Mouse (Mus musculus) kidney, adult 2 months (tissue): ENCODE measurements around the gene Cdh9. TPM values are rescaled to one million over a fixed set of nuclear protein-coding genes. Genes with fewer than 3 reads are reported as not detected.
A peak's percentile ranks its signal among the peaks of the same experiment; 100 is the strongest.

Experiments
- DNase-seq: peaks from one replicate; pipeline ENCODE4 v3.0.0; 2021
- H3K27ac ChIP-seq: fragments of 200-500 bp; 2 replicates; pipeline ENCODE4 v1.5.1; 2012; ENCODE audit warnings: low read depth, low read length, control low read depth, inconsistent platforms; ENCODE audit not compliant: insufficient read depth
- H3K27me3 ChIP-seq: fragments of 200-500 bp; replicated peaks from 2 replicates; pipeline ENCODE4 v1.6.1; 2012; ENCODE audit warnings: mild to moderate bottlenecking, moderate library complexity, low read length, inconsistent platforms; ENCODE audit not compliant: control insufficient read depth, insufficient read depth
- H3K36me3 ChIP-seq: fragments of 200-500 bp; 2 replicates; pipeline ENCODE4 v1.6.1; 2012; ENCODE audit warnings: mild to moderate bottlenecking, moderate library complexity, low read length, inconsistent platforms; ENCODE audit not compliant: control insufficient read depth, insufficient read depth
- H3K4me1 ChIP-seq: fragments of 200-500 bp; 2 replicates; pipeline ENCODE4 v1.6.1; 2011; ENCODE audit warnings: low read length; ENCODE audit not compliant: control insufficient read depth, insufficient read depth
- H3K4me3 ChIP-seq: fragments of 200-500 bp; 2 replicates; pipeline ENCODE4 v1.5.1; 2011; ENCODE audit warnings: mild to moderate bottlenecking, low read depth, low read length, control low read depth; ENCODE audit not compliant: insufficient read depth
- CTCF ChIP-seq: fragments of 200-500 bp; conservative IDR thresholded peaks from 2 replicates; pipeline ENCODE4 v1.5.1; 2011; ENCODE audit warnings: low read depth, mild to moderate bottlenecking, control low read depth, low read length, moderate library complexity, mixed read lengths; ENCODE audit not compliant: insufficient read depth, insufficient read length
- POLR2A ChIP-seq: fragments of 200-500 bp; IDR thresholded peaks from one replicate; pipeline ENCODE4 v1.6.1; 2011; ENCODE audit warnings: low read depth, low read length, control low read depth
- WGBS: fragments of 180-500 bp; shearing (Covaris S2); methylation state at CpG from one replicate; pipeline ENCODE4 v1.1.7; 2018; 5-methylcytosine and 5-hydroxymethylcytosine counted together
- polyA plus RNA-seq: library from polyadenylated mRNA; depleted of rRNA; stranded (reverse); fragments of >200 nt; gene quantifications from 2 replicates; pipeline ENCODE4 v1.2.3, GENCODE M21; 2012; rRNA removed

Gene Cdh9
- polyA plus RNA-seq = not detected in 2 replicates

DNA sequence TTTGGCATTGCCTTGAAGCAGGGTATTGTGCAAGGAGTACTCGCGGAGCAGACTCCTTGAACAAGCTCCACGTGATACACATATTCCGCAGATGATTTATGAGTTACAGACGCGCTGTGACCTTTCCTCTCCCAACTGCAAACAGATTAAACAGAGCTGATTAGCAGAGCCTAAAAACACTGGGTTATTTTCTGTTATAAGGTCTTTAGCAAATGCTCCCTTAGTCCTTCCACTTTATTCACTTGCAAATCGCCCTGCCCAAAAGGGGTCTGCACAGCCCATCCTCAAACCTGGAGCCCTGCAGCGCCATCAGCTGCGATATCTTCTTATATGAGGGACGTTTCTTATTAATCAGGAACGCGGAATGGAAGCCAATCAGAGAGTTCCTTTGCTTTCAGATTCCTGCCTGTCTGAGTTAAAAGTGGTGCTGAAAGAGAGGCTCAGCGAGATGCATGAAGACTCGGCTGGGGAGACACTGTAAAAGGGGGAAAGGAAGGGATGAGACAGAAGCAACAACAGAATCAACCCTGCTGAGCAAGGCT is at the start of gene Cdh9:
Gene Cdh9 (plus strand): TSS at position 287 of the 542 bp plus-strand sequence.
- Histone ChIP-seq H3K36me3 (no peaks in the 10 kb centered on the region), H3K27ac (no peak within 1 kb of the TSS), H3K27me3 (no peaks in the 10 kb centered on the region), H3K4me1 (no peaks in the 10 kb centered on the region), H3K4me3 (no peak within 1 kb of the TSS)
- peak; percentile 4 for DNase-seq
- TF ChIP-seq POLR2A (no peak), CTCF (no peak)
- 2% methylated on average over 14 of the region's 14 CpGs for WGBS

DNA sequence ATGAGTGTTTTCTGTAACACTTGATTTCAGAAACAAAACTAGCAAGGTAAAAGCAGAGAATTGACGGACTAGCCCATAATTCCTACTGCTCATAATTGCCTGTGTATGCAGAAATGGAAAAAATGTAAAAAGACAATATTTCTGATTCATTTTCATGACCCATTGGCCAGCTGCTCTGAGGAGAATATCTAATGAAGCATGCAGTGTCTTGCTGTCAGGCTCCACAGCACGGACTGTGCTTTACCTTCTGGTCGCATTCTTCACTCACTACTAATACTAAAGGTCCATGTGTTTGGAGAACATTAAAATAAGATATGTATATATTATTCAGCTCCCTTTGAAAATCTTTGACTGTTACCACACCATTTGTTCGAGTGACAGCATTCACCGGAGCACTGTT is 49.5 kb upstream of the Cdh9 start:
- no peak for DNase-seq
- WGBS = 75% methylated on average over 5 of the region's 5 CpGs
- no peak for TF ChIP-seq CTCF
- no peak for TF ChIP-seq POLR2A

DNA sequence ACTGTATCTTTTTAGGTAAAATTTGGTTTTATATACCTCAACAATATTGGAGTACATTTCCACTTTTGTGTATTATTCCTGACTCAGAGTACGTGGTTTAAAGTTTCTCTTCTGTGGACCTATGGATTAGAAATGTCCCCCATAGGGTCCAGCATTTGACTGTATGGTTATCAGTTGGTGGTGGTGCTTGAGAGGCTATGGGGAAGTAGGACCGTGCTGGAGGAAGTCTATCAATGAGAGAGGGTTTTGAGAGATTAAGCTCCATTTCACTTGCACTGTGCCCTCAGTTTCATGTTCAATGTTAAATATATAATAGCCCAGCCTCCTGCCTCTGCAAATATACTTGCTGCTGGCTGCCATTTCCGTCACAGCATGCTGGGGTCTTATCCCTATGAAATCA is 28.7 kb upstream of the Cdh9 start:
- Histone ChIP-seq H3K27me3 (no peaks in the 10 kb centered on the region), H3K27ac (no peak overlapping the region), H3K4me3 (no peak overlapping the region), H3K36me3 (no peaks in the 10 kb centered on the region), H3K4me1 (no peaks in the 10 kb centered on the region)
- DNase-seq = no peak
- WGBS = 75% methylated on average over 3 of the region's 3 CpGs
- TF ChIP-seq POLR2A (no peak), CTCF (no peak)

More for the DNA sequence above, 49.5 kb upstream of the Cdh9 start:
- H3K27me3 ChIP-seq = no peaks in the 10 kb centered on the region
- no peak overlapping the region for H3K27ac ChIP-seq
- no peaks in the 10 kb centered on the region for H3K4me1 ChIP-seq
- H3K4me3 ChIP-seq = no peak overlapping the region
- H3K36me3 ChIP-seq = no peaks in the 10 kb centered on the region

DNA sequence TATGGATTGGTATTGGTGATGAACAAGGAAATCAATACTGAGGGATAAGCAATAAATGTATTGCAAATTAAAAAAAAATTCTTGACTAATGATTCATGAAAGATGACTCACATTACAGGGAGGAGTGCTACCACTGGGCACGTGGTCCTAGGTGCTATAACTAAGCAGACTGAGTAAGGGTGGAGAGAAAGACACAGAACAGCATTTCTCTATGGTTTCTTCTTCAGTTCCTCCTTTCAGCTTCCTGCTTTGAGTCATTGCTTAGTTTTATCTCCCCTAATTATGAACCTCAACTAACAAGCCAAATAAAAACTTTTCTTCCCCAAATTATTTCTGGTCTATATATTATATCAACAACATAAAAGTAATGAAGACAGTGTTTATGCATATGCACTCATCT is 26.2 kb upstream of the Cdh9 start:
- TF ChIP-seq CTCF (no peak), POLR2A (no peak)
- Histone ChIP-seq H3K36me3 (no peaks in the 10 kb centered on the region), H3K27me3 (no peaks in the 10 kb centered on the region), H3K4me3 (no peak overlapping the region), H3K4me1 (no peaks in the 10 kb centered on the region), H3K27ac (no peak overlapping the region)
- no peak for DNase-seq
- 23% methylated on average over 1 of the region's 1 CpGs for WGBS

DNA sequence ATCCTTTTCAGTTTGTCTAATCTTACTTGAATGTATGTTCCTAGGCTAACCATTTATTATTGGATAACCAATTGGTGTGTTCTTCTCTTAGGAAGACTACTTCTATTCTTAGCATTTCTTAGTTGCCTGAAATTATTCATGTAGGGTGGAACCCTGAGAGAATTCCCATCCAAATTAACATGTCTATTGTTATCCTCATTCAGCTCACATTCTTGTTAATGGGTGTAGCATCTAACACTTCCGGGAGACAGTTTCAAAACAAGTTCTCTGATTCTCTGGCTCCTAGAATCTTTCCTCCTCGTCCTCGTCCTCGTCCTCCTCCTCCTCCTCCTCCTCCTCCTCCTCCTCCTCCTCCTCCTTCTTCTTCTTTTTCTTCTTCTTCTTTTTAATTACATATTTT is 10.5 kb downstream of the Cdh9 start:
- Histone ChIP-seq H3K27me3 (no peaks in the 10 kb centered on the region), H3K36me3 (no peaks in the 10 kb centered on the region), H3K4me3 (no peak overlapping the region), H3K4me1 (no peaks in the 10 kb centered on the region), H3K27ac (no peak overlapping the region)
- DNase-seq = no peak
- TF ChIP-seq POLR2A = no peak
- no peak for TF ChIP-seq CTCF
- 85% methylated on average over 4 of the region's 4 CpGs for WGBS

DNA sequence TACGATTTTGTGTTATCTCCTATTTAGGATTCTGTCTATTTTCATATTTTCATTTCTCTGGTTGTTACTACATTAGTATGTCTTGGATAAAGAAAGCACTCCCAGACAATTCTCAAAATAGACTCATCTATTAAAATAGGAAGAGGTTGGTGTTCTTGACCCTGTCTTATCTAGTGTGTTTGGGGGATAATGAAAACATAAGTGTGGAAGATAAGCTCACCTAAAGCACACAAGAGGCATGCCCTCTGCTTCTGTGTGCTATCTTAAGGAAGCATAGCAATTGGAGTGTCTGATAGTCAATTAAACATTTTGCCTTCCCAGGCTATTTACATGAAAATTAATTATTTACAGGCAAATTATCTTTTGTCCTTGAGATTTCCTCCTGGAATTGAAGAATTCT is 18.1 kb downstream of the Cdh9 start:
- Histone ChIP-seq H3K27ac (no peak overlapping the region), H3K4me3 (no peak overlapping the region), H3K4me1 (no peaks in the 10 kb centered on the region), H3K36me3 (no peaks in the 10 kb centered on the region), H3K27me3 (no peaks in the 10 kb centered on the region)
- TF ChIP-seq CTCF (no peak), POLR2A (no peak)
- WGBS = 91% methylated on average over 1 of the region's 1 CpGs
- DNase-seq = no peak

DNA sequence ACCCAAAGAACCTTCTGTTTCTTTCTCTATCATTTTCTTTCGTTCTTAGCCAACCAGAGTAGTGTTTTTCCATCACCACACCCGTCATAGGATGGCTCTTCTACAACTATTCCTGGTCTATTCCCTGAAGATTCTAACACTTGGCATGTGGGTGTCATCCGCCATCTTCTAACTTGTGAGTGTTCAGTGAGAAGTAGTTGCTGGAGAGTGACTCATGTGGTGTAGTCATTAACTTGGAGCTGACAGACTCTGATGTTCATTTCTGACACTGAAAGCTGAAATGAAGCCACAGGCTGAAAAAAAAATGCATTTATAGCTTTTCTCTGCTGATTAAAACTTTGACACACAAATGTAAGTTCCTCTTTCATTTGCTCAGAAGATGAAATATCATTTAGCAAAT is 34.7 kb downstream of the Cdh9 start:
- 68% methylated on average over 3 of the region's 3 CpGs for WGBS

DNA sequence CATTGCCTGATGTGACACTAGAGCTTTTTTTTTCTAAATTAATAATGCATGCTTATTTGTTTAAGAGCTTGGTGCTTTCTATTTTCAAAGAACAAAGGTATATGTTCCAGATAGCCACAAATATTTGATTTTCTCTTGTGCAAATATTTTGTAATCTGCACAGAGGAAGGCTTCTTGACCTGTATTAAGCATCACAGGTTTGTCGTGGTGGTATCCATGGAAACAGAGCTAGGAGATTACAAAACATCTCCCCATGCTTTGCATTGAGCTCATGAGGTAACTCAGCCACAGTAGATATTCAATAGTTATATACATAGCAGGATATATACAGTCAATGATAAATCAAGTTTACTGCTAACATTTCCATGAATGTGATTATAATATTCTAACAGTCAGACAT is 56.0 kb downstream of the Cdh9 start:
- H3K36me3 ChIP-seq = no peaks in the 10 kb centered on the region
- DNase-seq = no peak
- no peak overlapping the region for H3K4me3 ChIP-seq
- no peaks in the 10 kb centered on the region for H3K27me3 ChIP-seq
- TF ChIP-seq POLR2A (no peak), CTCF (no peak)
- WGBS = 57% methylated on average over 1 of the region's 1 CpGs
- no peaks in the 10 kb centered on the region for H3K4me1 ChIP-seq
- H3K27ac ChIP-seq = no peak overlapping the region

More for the DNA sequence above, 34.7 kb downstream of the Cdh9 start:
- H3K4me1 ChIP-seq = no peaks in the 10 kb centered on the region
- no peak overlapping the region for H3K4me3 ChIP-seq
- H3K36me3 ChIP-seq = no peaks in the 10 kb centered on the region
- TF ChIP-seq CTCF (no peak), POLR2A (no peak)
- no peaks in the 10 kb centered on the region for H3K27me3 ChIP-seq
- DNase-seq = no peak
- no peak overlapping the region for H3K27ac ChIP-seq
